Mouse (Mus musculus) brain, embryonic 14.5 days (tissue): ENCODE results near the gene Lhfpl2.

Source experiments
- CTCF ChIP-seq: fragments of 200-500 bp; IDR thresholded peaks from 2 replicates; pipeline ENCODE4 v1.5.1; 2012; ENCODE audit warnings: inconsistent platforms, mild to moderate bottlenecking, moderate library complexity, borderline replicate concordance; ENCODE audit not compliant: insufficient read depth, insufficient read length; ENCODE audit errors: extremely low read depth
- POLR2A ChIP-seq: fragments of 200-500 bp; IDR thresholded peaks from 2 replicates; pipeline ENCODE4 v1.6.1; 2012; ENCODE audit warnings: mild to moderate bottlenecking, inconsistent platforms, borderline replicate concordance; ENCODE audit not compliant: poor library complexity, insufficient read depth, insufficient read length, severe bottlenecking; ENCODE audit errors: extremely low read depth

DNA sequence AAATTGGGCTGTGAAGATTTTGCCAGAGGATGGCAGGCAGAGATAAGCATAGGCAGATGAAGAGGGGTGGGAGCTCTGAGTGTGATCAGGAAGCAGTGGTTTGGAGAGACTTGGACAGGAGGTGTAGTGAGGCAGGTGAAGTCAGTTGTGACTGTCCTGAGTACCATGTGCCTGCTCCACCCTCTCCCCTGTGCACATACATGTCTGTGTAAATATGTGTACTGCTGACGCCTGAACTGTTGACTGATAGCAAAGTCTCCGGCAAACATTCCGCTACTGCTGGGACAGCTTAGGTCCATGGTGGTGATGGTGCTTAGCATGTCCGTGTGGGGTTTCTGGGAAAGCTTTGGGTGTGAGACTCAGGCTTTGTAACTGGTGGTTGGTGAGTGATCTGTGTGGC, 73.5 kb downstream of the Lhfpl2 start:
- TF ChIP-seq CTCF: no peak
- TF ChIP-seq POLR2A: no peak
